ENCODE assay signal across 8 mouse cellular contexts in the genomic region with DNA sequence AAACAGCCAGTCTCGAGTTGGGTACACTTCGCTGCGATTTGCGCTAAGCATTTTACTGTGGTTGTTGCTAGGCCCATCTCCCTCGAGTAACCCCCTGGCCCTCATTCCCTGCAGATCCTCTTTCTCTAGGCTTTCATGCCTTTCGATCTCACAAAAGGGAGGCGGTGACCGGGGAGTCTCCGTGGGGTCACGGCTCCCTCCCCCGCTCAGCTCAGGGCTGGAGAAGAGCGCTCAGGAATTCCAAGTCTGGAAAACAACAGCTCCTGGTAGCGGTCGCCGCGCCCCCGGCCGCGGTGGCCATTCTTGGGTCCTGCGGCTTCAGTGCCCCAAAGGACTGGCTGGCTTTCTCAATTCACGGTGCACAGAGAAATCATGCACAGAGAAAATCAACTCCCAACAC. TPM values are rescaled to one million over a fixed set of nuclear protein-coding genes. Genes with fewer than 3 reads are reported as not detected.
DNase-seq lines count a peak whose midpoint lies in the region; ATAC-seq lines count a peak whose summit lies in the region.

No protein-coding gene starts in this region.

- peak overlapping the region; percentile 88 for H3K4me2 ChIP-seq in kidney, embryonic 14.5 days (replicated peaks; ENCODE audit: low read depth, low read length)
- H3K4me2 ChIP-seq in forebrain, embryonic 14.5 days (ENCODE audit: low read length) = peak overlapping the region; percentile 96
- peak overlapping the region; percentile 86 for H3K4me2 ChIP-seq in neural tube, embryonic 12.5 days (replicated peaks)

- H3K4me3 ChIP-seq in kidney, embryonic 14.5 days (ENCODE audit: low read length) = peak overlapping the region; percentile 67
- peak overlapping the region; percentile 85 for H3K4me3 ChIP-seq in forebrain, embryonic 14.5 days (ENCODE audit: low read depth, low read length)
- H3K4me3 ChIP-seq in neural tube, embryonic 12.5 days = peak overlapping the region; percentile 90

- 4% methylated on average over 21 of the region's 21 CpGs for WGBS in kidney, embryonic 14.5 days
- under 1% methylated on average over 21 of the region's 21 CpGs for WGBS in forebrain, embryonic 14.5 days
- 1% methylated on average over 21 of the region's 21 CpGs for WGBS in neural tube, embryonic 12.5 days

- H3K4me1 ChIP-seq in kidney, embryonic 14.5 days (ENCODE audit: control insufficient read depth, insufficient read depth, low read length) = peaks cover 43% of the 10 kb centered on the region
- peaks cover 42% of the 10 kb centered on the region for H3K4me1 ChIP-seq in forebrain, embryonic 14.5 days (ENCODE audit: control insufficient read depth, insufficient read depth, low read length)
- H3K4me1 ChIP-seq in neural tube, embryonic 12.5 days = peaks cover 62% of the 10 kb centered on the region

- peaks cover 7% of the 10 kb centered on the region; the same call in 1 of the 2 replicates for H3K27me3 ChIP-seq in kidney, embryonic 14.5 days (ENCODE audit: control insufficient read depth, insufficient read depth, low read length)
- H3K27me3 ChIP-seq in forebrain, embryonic 14.5 days (replicated peaks; ENCODE audit: control insufficient read depth, insufficient read depth, low read length) = no peaks in the 10 kb centered on the region
- H3K27me3 ChIP-seq in neural tube, embryonic 12.5 days (replicated peaks) = no peaks in the 10 kb centered on the region

- H3K36me3 ChIP-seq in kidney, embryonic 14.5 days (ENCODE audit: control insufficient read depth, insufficient read depth, low read length) = no peaks in the 10 kb centered on the region
- H3K36me3 ChIP-seq in forebrain, embryonic 14.5 days (ENCODE audit: control insufficient read depth, insufficient read depth, low read length) = no peaks in the 10 kb centered on the region
- no peaks in the 10 kb centered on the region for H3K36me3 ChIP-seq in neural tube, embryonic 12.5 days

- peak; percentile 20; the same call in 1 of the 2 replicates for ATAC-seq in kidney, embryonic 14.5 days (ENCODE audit: low FRiP score, low TSS enrichment)
- no peak for ATAC-seq in forebrain, embryonic 14.5 days
- peak; percentile 33 for ATAC-seq in neural tube, embryonic 12.5 days (ENCODE audit: low FRiP score, low read depth)
- ATAC-seq in erythroblast, adult 5-6 weeks (replicated peaks; ENCODE audit: low FRiP score, poor library complexity, severe bottlenecking) = no peak

- H3K27ac ChIP-seq in kidney, embryonic 14.5 days (ENCODE audit: low read depth, low read length) = peak overlapping the region; percentile 97; the same call in 1 of the 2 replicates
- H3K27ac ChIP-seq in forebrain, embryonic 14.5 days (ENCODE audit: low read depth, low read length) = peak overlapping the region; percentile 100
- peak overlapping the region; percentile 98 for H3K27ac ChIP-seq in neural tube, embryonic 12.5 days

- DNase-seq in kidney, adult 8-10 months = no peak
- peak; percentile 35 for DNase-seq in brain, adult 2 months (ENCODE audit: low read depth, low spot score)
- peak; percentile 60 for DNase-seq in forebrain, embryonic 14.5 days (ENCODE audit: low spot score)
- peak; percentile 52 for DNase-seq in kidney, postnatal 14 days
- DNase-seq in spleen, postnatal 4 days (ENCODE audit: low spot score in 2 of 2) = no peak

- H3K9me3 ChIP-seq in kidney, embryonic 14.5 days (ENCODE audit: control insufficient read depth, low read length) = no peaks in the 10 kb centered on the region
- H3K9me3 ChIP-seq in forebrain, embryonic 14.5 days (replicated peaks; ENCODE audit: control insufficient read depth, low read length) = no peaks in the 10 kb centered on the region
- H3K9me3 ChIP-seq in neural tube, embryonic 12.5 days = no peaks in the 10 kb centered on the region

- H3K9ac ChIP-seq in kidney, embryonic 14.5 days (ENCODE audit: low read depth, low read length) = peak overlapping the region; percentile 91; the same call in 1 of the 2 replicates
- peak overlapping the region; percentile 98 for H3K9ac ChIP-seq in forebrain, embryonic 14.5 days (ENCODE audit: low read length)
- H3K9ac ChIP-seq in neural tube, embryonic 12.5 days = peak overlapping the region; percentile 99

RNA-seq across cellular contexts. Expression of gene Pknox2, which starts 3.0 kb away (rescaled TPM):
- 5.4 and 5.5 TPM in 2 replicates for polyA plus RNA-seq in kidney, embryonic 14.5 days (2014; fragmentation: Nextera tagmentation; extraction: Ambion mirVana)
- 12.1 and 12.7 TPM in 2 replicates for polyA plus RNA-seq in forebrain, embryonic 14.5 days (2014; fragmentation: Nextera tagmentation; extraction: Ambion mirVana)
- polyA plus RNA-seq in neural tube, embryonic 12.5 days (2016; fragmentation: Nextera tagmentation; extraction: Ambion mirVana) = 44.6 and 45.2 TPM in 2 replicates
- total RNA-seq in erythroblast, adult 5-6 weeks (2015; ENCODE audit: low replicate concordance) = 0.58 TPM in 1 of 2 replicates, not detected in the other
- total RNA-seq in erythroblast, adult 5-6 weeks (2017; ENCODE audit: low replicate concordance) = 0.09 TPM in 1 of 2 replicates, not detected in the other

Comparison
In these comparisons a context has a peak if more than half of its experiments do, and no peak if none do; other contexts are left out.
1. DNase-seq: peak in brain, adult 2 months (single experiment), forebrain, embryonic 14.5 days (single experiment) and kidney, postnatal 14 days (single experiment); none in kidney, adult 8-10 months (0 of 2) and spleen, postnatal 4 days (0 of 2).
2. ATAC-seq: peak in kidney, embryonic 14.5 days (single experiment) and neural tube, embryonic 12.5 days (single experiment); none in forebrain, embryonic 14.5 days (single experiment) and erythroblast, adult 5-6 weeks (single experiment).
3. Peak in every context shown above with its lines, with median percentiles within 50 percentile points of each other: H3K27ac ChIP-seq, H3K4me2 ChIP-seq, H3K4me3 ChIP-seq and H3K9ac ChIP-seq.